16 mouse cellular contexts compared by ENCODE assay signal in the genomic region with DNA sequence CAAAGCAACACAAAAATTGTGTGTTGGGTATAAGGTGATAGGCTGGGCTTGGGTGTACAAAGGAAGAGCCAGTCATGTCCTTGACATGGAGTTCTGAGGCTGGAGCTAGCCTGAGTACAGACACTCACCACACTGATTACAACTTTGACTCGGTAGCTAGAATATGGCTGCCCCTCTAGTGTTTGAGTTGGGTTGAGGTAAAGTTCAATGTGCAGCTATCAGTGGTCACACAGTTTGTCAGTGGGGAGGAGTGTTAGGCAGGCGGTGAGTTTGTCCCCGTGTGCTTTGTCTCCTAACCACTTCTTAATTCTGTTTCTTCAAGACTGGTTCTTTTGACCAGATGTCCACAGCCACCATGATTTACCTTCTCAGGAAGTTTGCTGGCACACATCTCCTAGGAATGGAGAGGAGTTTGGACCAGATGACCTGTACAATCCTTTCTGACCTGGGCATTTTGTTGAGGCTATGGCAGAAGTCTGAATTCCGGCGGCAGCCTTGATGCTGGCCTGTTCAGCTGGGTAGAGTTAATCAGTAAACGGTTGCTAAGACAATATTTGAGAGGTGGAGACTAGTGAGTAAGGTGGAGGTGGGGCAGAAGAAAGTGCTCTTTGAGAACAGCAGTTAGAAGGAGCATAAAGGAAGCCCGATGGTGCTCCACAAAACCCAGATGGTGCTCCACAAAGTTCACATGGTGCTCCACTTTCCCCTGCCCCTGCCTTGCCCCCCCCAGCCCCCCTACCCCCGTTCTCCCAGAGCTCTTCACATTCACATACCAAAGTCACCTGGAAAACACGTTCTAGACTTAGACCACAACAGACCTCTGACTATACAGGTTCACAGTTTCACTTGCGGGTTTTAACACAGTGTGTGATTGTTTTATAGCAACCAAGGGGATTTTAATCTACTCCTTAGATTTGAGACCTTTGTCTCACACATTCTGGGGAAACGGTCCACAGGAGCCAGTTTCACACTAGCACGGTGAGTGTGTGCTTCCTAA. TPM values are rescaled to one million over a fixed set of nuclear protein-coding genes. Genes with fewer than 3 reads are reported as not detected.
DNase-seq lines count a peak whose midpoint lies in the region; ATAC-seq lines count a peak whose summit lies in the region.
"Had no signal": no experiment of that assay in that cellular context is flagged by ENCODE, and none has a peak within 500 bp of the region (broad histone marks: within the 10 kb centered on the region; RNA-seq: fewer than 3 reads in every experiment).

No protein-coding gene starts in this region.

- H3K4me1 ChIP-seq in intestine, embryonic 16.5 days (ENCODE audit: control insufficient read depth, insufficient read depth, low read length), result peaks cover 8% of the 10 kb centered on the region
- H3K4me1 ChIP-seq: embryonic facial prominence, embryonic 13.5 days had no signal

- H3K4me3 ChIP-seq in intestine, embryonic 16.5 days (ENCODE audit: low read length), result no peak overlapping the region
- H3K4me3 ChIP-seq: embryonic facial prominence, embryonic 13.5 days; forebrain, embryonic 12.5 days; gastrocnemius, adult 2 months; heart, embryonic 13.5 days; hindbrain, embryonic 13.5 days; myocyte had no signal

- H3K27me3 ChIP-seq in intestine, embryonic 16.5 days (replicated peaks; ENCODE audit: control insufficient read depth, insufficient read depth, low read length), result no peaks in the 10 kb centered on the region
- H3K27me3 ChIP-seq: embryonic facial prominence, embryonic 13.5 days; heart, embryonic 13.5 days; hindbrain, embryonic 13.5 days had no signal

- peak; percentile 91 for DNase-seq in kidney, adult 9 months
- peak; percentile 16 for DNase-seq in liver
- peak; percentile 59 for DNase-seq in lung, postnatal 25 days (ENCODE audit: low spot score)
- no peak for DNase-seq in heart, adult 8-10 months (ENCODE audit: low spot score)
- DNase-seq in adrenal gland, postnatal 4 days (ENCODE audit: low spot score in 2 of 2), result no peak
- DNase-seq: adrenal gland, adult 8-10 months; cerebellum, postnatal 25 days; gastrocnemius, adult 2 months had no signal

- 0 out of 2 replicates have a peak overlapping the region, but pooled peaks have one; percentile 14 for H3K9ac ChIP-seq in intestine, embryonic 16.5 days (ENCODE audit: low read depth, low read length)
- H3K9ac ChIP-seq: embryonic facial prominence, embryonic 13.5 days; forebrain, embryonic 12.5 days; heart, embryonic 13.5 days; hindbrain, embryonic 13.5 days had no signal

- H3K27ac ChIP-seq in intestine, embryonic 16.5 days (ENCODE audit: low read length), result peak overlapping the region; percentile 45
- H3K27ac ChIP-seq: embryonic facial prominence, embryonic 13.5 days; forebrain, embryonic 12.5 days; gastrocnemius, adult 2 months; heart, embryonic 13.5 days; hindbrain, embryonic 13.5 days had no signal

- peak overlapping the region; percentile 30; the same call in 1 of the 2 replicates for H3K4me2 ChIP-seq in intestine, embryonic 16.5 days (ENCODE audit: low read depth, low read length)
- H3K4me2 ChIP-seq: embryonic facial prominence, embryonic 13.5 days; forebrain, embryonic 12.5 days; heart, embryonic 13.5 days; hindbrain, embryonic 13.5 days had no signal

- no peaks in the 10 kb centered on the region for H3K9me3 ChIP-seq in intestine, embryonic 16.5 days (ENCODE audit: control insufficient read depth, low read length)
- H3K9me3 ChIP-seq: embryonic facial prominence, embryonic 13.5 days; forebrain, embryonic 12.5 days; heart, embryonic 13.5 days; hindbrain, embryonic 13.5 days had no signal

- H3K36me3 ChIP-seq in intestine, embryonic 16.5 days (ENCODE audit: control insufficient read depth, insufficient read depth, low read length), result no peaks in the 10 kb centered on the region
- H3K36me3 ChIP-seq: embryonic facial prominence, embryonic 13.5 days; forebrain, embryonic 12.5 days; heart, embryonic 13.5 days; hindbrain, embryonic 13.5 days had no signal

- WGBS in intestine, embryonic 16.5 days, result 61% methylated on average over 12 of the region's 12 CpGs

- peak; percentile 93 for ATAC-seq in intestine, embryonic 16.5 days
- no peak for ATAC-seq in activated CD4-positive, CD25-positive, alpha-beta regulatory T cell, adult 4 months
- ATAC-seq in CD4-positive, CD25-positive, alpha-beta regulatory T cell, adult 4 months, result no peak

RNA-seq across cellular contexts. Expression of gene Enc1, which starts 59.3 kb away (rescaled TPM):
- 5.8 and 6.1 TPM in 2 replicates for polyA plus RNA-seq in intestine, embryonic 16.5 days (2015; fragmentation: Nextera tagmentation; extraction: Ambion mirVana)
- polyA plus RNA-seq in activated CD4-positive, CD25-positive, alpha-beta regulatory T cell, adult 4 months (2017; shearing (Covaris generic)), result 1 to 10 TPM; 3.0 to 3.8 TPM
- 1 to 10 TPM; 3.6 to 7.0 (median 4.7) TPM for total RNA-seq in heart, adult 8-10 months (2022)
- 10 to 100 TPM; 12.8 to 12.9 TPM for total RNA-seq in adrenal gland, postnatal 4 days (2021)
- polyA plus RNA-seq in CD4-positive, CD25-positive, alpha-beta regulatory T cell, adult 4 months (2017; shearing (Covaris generic)), result 1 to 10 TPM; 2.8 to 3.5 TPM

Comparison
In these comparisons a context has a peak if more than half of its experiments do, and no peak if none do; other contexts are left out.
1. DNase-seq: peak in kidney, adult 9 months (single experiment), liver (single experiment) and lung, postnatal 25 days (single experiment); none in heart, adult 8-10 months (single experiment) and adrenal gland, postnatal 4 days (0 of 2).